Mouse (Mus musculus) kidney, adult 2 months (tissue): ENCODE results near the gene Itga6. TPM values are rescaled to one million over a fixed set of nuclear protein-coding genes. Genes with fewer than 3 reads are reported as not detected.

ENCODE experiments used
- DNase-seq: peaks from one replicate; pipeline ENCODE4 v3.0.0; 2021
- H3K27ac ChIP-seq: fragments of 200-500 bp; 2 replicates; pipeline ENCODE4 v1.5.1; 2012; ENCODE audit warnings: low read depth, low read length, control low read depth, inconsistent platforms; ENCODE audit not compliant: insufficient read depth
- H3K27me3 ChIP-seq: fragments of 200-500 bp; replicated peaks from 2 replicates; pipeline ENCODE4 v1.6.1; 2012; ENCODE audit warnings: mild to moderate bottlenecking, moderate library complexity, low read length, inconsistent platforms; ENCODE audit not compliant: control insufficient read depth, insufficient read depth
- H3K36me3 ChIP-seq: fragments of 200-500 bp; 2 replicates; pipeline ENCODE4 v1.6.1; 2012; ENCODE audit warnings: mild to moderate bottlenecking, moderate library complexity, low read length, inconsistent platforms; ENCODE audit not compliant: control insufficient read depth, insufficient read depth
- H3K4me1 ChIP-seq: fragments of 200-500 bp; 2 replicates; pipeline ENCODE4 v1.6.1; 2011; ENCODE audit warnings: low read length; ENCODE audit not compliant: control insufficient read depth, insufficient read depth
- H3K4me3 ChIP-seq: fragments of 200-500 bp; 2 replicates; pipeline ENCODE4 v1.5.1; 2011; ENCODE audit warnings: mild to moderate bottlenecking, low read depth, low read length, control low read depth; ENCODE audit not compliant: insufficient read depth
- CTCF ChIP-seq: fragments of 200-500 bp; conservative IDR thresholded peaks from 2 replicates; pipeline ENCODE4 v1.5.1; 2011; ENCODE audit warnings: low read depth, mild to moderate bottlenecking, control low read depth, low read length, moderate library complexity, mixed read lengths; ENCODE audit not compliant: insufficient read depth, insufficient read length
- POLR2A ChIP-seq: fragments of 200-500 bp; IDR thresholded peaks from one replicate; pipeline ENCODE4 v1.6.1; 2011; ENCODE audit warnings: low read depth, low read length, control low read depth
- WGBS: fragments of 180-500 bp; shearing (Covaris S2); methylation state at CpG from one replicate; pipeline ENCODE4 v1.1.7; 2018; 5-methylcytosine and 5-hydroxymethylcytosine counted together
- polyA plus RNA-seq: library from polyadenylated mRNA; depleted of rRNA; stranded (reverse); fragments of >200 nt; gene quantifications from 2 replicates; pipeline ENCODE4 v1.2.3, GENCODE M21; 2012

Itga6 gene
- polyA plus RNA-seq, 1 experiment = 58.7 TPM

DNA sequence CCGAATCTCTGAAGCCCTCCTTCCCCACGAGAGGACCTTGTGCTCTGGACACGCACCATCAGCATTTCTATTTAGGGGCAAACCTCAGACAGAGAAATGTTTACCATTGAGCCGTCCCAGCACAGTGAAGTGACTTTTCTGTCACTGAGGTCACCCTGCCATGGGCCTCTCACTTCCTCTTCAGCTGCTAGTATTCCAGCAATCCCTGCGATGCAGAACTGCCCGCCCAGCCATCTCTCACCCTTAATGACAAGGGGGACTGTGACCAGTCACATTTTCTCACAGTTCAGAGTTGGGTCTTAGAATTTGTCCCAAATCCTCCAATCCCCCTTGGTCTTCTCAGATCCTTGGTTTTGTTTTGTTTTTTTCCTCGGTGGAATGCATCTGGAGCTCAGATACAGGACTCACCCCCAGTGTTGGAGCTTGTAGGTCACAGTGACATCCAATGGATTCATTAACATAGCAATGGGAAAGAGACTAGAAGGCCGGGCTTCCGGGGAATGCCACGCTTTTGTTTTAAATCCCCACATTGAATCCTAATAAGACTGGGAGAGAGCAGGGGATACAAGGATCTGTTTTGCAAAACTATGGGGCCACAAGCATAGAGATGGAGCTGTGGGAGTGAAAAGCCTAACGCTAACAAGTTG lies 432 bp upstream of the Itga6 start:
- Histone ChIP-seq H3K36me3 (no peaks in the 10 kb centered on the region), H3K4me1 (peaks cover 7% of the 10 kb centered on the region), H3K4me3 (no peak overlapping the region), H3K27me3 (no peaks in the 10 kb centered on the region), H3K27ac (no peak overlapping the region)
- peak; percentile 19 for DNase-seq
- 48% methylated on average over 11 of the region's 11 CpGs for WGBS
- TF ChIP-seq POLR2A (no peak), CTCF (no peak)

DNA sequence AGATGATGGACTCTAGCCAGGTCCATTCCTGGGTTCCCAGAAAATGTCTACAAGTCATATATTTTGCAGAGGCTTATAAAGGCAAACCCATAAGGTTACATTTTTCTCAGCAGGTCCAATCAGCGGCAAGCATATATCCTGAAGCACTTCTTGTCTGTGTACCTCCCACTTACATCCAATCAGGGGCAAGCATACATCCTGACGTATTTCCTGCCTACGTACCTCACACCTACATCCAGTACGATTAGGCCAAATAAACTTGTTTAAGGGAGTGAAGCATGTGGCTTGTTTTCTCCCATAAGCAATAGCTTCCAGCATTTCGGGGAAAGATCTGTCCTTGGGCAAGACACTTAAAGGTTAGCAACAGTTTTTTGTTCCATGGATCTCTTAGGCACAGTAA lies 3.0 kb downstream of the Itga6 start:
- Histone ChIP-seq H3K27ac (no peak overlapping the region), H3K4me1 (peaks cover under 1% of the 10 kb centered on the region; the same call in 1 of the 2 replicates), H3K4me3 (no peak overlapping the region), H3K27me3 (no peaks in the 10 kb centered on the region), H3K36me3 (no peaks in the 10 kb centered on the region)
- TF ChIP-seq POLR2A (no peak), CTCF (no peak)
- WGBS = 91% methylated on average over 5 of the region's 5 CpGs
- DNase-seq = no peak

DNA sequence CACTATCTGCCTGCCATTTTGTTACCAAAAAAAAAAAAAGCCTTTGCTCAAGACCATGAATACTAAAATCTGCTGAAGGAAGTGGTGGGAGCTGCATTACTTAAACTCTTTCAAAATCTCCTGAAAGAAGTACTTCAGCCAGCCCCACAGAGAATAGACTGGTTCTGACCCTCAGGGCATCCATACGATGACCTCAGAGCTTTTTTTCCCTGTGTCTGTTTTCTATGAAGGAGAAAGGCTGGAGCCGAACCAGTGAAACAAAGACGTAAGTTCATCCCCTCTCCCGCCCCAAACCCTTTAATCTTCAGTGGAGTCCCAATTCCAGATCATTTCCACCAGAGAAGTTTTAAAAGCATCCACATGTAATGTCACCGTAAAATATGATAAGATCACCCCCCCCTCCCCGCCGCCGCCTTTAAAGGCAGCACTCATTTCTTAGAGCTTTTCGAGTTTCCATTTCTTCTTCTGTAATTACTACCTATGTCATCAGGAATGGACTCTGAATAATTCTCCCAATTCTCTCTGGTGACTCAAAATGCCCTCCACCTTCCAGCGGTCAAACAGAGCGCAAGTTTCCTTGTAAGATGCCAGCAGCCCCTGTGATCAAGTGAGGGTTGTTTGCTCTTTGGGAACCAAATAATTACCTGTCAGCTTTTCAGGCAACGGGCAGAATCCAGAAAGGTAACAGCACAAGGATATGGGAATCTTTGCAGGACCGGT lies 4.1 kb downstream of the Itga6 start:
- H3K36me3 ChIP-seq = no peaks in the 10 kb centered on the region
- H3K4me3 ChIP-seq = no peak overlapping the region
- H3K4me1 ChIP-seq = no peaks in the 10 kb centered on the region; the same call in 1 of the 2 replicates
- 89% methylated on average over 13 of the region's 13 CpGs for WGBS
- no peak for DNase-seq
- H3K27ac ChIP-seq = no peak overlapping the region
- H3K27me3 ChIP-seq = no peaks in the 10 kb centered on the region
- TF ChIP-seq CTCF = no peak
- no peak for TF ChIP-seq POLR2A

DNA sequence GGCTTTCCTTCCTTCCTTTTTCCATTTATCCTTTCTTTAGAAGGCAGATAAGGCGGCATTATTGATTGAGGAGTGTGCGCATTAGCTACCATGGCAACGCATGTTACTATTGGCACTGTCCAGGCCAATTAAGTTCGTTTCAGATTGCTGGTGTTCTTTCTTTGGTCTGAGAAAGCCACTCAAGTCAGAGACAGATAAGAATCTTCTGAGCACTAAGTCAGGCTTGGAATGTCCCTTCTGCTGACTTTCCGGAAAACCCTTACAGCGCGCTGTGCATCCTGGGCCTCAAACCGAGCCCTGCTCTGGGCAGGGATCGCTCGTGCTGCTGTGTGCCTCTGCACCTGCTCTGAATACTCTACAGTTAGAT lies 4.7 kb downstream of the Itga6 start:
- Histone ChIP-seq H3K4me1 (no peaks in the 10 kb centered on the region), H3K4me3 (no peak overlapping the region), H3K27me3 (no peaks in the 10 kb centered on the region), H3K27ac (no peak overlapping the region), H3K36me3 (no peaks in the 10 kb centered on the region)
- TF ChIP-seq POLR2A (no peak), CTCF (no peak)
- 84% methylated on average over 10 of the region's 10 CpGs for WGBS
- DNase-seq = no peak

DNA sequence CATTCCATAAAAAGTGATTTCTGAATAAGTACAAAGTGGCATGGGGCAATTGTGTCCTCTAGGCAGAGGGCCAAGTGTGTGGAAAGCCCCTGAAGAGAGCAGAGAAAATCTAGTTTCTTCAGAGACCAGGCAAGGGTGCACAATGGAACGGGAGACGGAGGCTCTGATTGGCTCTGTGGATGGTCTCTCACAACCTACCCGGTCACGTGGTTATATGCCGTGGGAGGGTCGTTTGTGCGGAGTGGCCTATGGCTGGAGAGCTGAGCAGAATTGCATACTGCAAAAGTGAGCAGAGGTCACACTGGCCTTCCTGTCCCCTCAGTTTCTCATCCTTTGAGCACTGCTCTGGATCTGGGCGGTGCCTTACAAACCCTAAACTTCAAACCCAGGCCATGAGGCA lies 5.9 kb downstream of the Itga6 start:
- H3K4me3 ChIP-seq = no peak overlapping the region
- no peaks in the 10 kb centered on the region; the same call in 1 of the 2 replicates for H3K27me3 ChIP-seq
- TF ChIP-seq CTCF = no peak
- no peak for TF ChIP-seq POLR2A
- no peaks in the 10 kb centered on the region for H3K4me1 ChIP-seq
- no peak for DNase-seq
- WGBS = 82% methylated on average over 8 of the region's 8 CpGs
- H3K27ac ChIP-seq = no peak overlapping the region
- no peaks in the 10 kb centered on the region for H3K36me3 ChIP-seq

DNA sequence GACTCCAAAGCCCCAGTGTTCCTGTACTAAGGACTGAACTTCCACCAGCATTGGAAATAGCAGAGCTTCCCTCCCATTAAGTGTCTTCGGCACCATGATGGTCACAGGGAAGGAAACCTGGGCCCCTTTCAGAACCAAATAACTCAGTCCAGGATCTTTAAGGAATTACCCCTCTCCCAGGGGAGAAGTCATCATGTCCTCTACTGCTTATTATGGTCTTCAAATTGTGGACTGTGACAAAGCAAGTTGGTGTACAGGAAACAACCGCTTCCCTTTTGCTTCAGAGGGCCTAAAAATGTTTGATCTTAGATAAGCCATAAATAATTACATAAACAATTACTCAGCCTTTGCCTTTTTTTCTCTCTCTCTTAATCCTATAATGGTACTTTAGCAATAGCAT lies 6.4 kb downstream of the Itga6 start:
- no peak for TF ChIP-seq POLR2A
- no peak for TF ChIP-seq CTCF
- Histone ChIP-seq H3K27me3 (no peaks in the 10 kb centered on the region; the same call in 1 of the 2 replicates), H3K27ac (no peak overlapping the region), H3K4me1 (no peaks in the 10 kb centered on the region), H3K36me3 (no peaks in the 10 kb centered on the region), H3K4me3 (no peak overlapping the region)
- DNase-seq = peak; percentile 51
- WGBS = 68% methylated on average over 2 of the region's 2 CpGs

DNA sequence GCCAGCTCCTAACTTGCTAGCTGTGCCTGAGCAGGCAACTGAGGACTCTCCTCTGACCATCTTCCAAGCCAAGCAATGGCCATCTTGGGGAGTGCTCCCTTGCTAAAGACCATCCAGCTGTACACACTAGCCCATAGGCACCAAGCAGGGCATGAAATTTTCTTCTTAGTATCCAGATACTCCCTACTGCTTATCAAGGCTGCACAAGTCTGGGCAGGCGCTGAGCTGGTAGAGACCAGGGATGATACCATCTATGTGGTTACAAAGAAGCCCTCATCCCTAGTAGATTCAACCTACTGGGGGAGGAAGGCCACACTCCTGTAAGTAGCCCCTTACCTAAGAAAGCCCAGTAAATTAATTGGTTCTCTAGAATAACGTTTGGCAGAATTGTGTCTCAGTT lies 7.0 kb downstream of the Itga6 start:
- no peak for DNase-seq
- no peaks in the 10 kb centered on the region for H3K4me1 ChIP-seq
- TF ChIP-seq POLR2A (no peak), CTCF (no peak)
- no peak overlapping the region for H3K4me3 ChIP-seq
- H3K36me3 ChIP-seq = no peaks in the 10 kb centered on the region
- H3K27ac ChIP-seq = no peak overlapping the region
- WGBS = 90% methylated on average over 2 of the region's 2 CpGs
- no peaks in the 10 kb centered on the region; the same call in 1 of the 2 replicates for H3K27me3 ChIP-seq
